Mouse (Mus musculus) left cerebral cortex, postnatal 4 days (tissue): ENCODE measurements around the gene Crk. TPM values are rescaled to one million over a fixed set of nuclear protein-coding genes. Genes with fewer than 3 reads are reported as not detected.
"Not testable (repeated sequence)": the region's sequence is repeated elsewhere in the genome, so short reads cannot be mapped to it uniquely, and the experiment has no call there.

ENCODE experiments used
- DNase-seq: peaks from one replicate; pipeline ENCODE4 v3.0.0-alpha.2; 2022
- intact Hi-C: fragments of 180-260 bp; cut with DNase I; formaldehyde crosslinking; loops from one replicate; pipeline ENCODE4 v1.15.1; 2025
- total RNA-seq, 2 experiments: library from RNA; stranded (reverse); gene quantifications; 2 replicates each; pipeline ENCODE4 v1.2.3; 2021

Crk gene
- total RNA-seq, 2 experiments from 2014 or later, result 118 to 119 TPM

DNA sequence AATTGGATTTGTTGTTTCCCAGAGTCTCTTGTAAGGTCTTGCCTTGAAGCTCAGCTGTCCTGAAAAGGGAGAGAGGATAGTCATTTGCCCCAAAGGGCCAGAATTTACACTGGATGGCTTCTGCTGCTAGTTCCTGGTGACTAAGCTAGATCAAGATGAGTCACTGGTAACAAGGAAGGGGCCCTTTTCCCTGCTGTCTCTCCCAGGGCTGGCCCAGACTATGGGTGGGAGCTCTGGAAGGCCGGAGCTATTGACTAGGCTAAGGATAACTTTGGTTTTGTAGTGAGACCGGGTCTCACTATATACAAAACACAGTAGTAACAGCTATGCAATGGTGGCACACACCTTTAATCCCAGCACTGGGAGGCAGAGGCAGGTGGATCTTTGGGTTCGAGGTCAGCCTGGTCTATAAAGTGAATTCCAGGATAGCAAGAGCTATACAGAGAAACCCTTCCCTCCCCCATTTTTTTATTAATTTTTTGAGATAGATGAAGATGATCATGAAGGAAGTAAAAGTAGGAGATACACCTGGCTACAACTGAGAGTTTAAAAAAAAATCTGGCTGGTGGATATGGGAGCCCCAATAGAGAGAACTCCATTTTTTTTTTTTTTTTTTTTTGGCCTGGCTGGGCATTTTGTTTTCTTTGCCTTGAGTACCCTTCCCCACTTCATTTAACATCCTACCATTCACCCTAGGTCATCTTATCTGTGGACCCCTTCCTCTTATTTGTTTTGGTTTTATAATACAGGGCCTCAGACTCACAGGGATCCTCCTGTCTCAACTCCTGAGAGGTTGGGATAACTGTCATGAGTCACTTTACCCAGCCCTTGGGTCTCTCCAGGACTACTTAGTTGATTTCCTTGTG is 945 bp upstream of the Crk start:
- intact Hi-C loops, result no loop called here
- no peak for DNase-seq

DNA sequence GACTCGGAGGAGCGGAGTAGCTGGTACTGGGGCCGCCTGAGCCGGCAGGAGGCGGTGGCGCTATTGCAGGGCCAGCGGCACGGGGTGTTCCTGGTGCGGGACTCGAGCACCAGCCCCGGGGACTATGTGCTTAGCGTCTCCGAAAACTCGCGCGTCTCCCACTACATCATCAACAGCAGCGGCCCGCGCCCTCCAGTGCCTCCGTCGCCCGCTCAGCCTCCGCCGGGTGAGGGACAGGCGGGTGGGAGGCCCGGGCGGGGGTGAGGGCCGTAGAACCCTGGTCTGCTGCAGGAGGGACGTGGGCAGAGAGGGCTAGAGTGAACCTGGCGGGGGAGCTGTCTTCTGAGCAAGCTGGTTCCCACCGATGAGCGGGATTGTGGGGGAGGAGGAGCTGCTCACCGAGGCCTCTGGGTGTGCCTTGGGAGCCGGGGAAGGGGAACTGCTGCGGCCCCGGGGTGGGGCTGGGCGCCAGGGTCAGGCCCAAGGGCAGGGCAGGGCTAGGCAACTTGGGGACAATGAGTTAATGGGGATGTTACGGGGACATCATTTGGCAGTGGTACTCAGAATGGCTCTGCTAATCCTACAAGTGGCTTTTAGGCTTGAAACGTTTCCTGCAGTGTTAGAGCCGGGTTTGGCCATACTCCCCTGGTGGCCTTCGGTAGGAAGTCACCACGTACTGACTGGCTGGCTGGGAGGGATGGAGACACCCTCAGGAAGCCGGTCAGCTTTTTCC is 546 bp downstream of the Crk start:
- intact Hi-C loops, result no loop called here
- peak; percentile 48 for DNase-seq

DNA sequence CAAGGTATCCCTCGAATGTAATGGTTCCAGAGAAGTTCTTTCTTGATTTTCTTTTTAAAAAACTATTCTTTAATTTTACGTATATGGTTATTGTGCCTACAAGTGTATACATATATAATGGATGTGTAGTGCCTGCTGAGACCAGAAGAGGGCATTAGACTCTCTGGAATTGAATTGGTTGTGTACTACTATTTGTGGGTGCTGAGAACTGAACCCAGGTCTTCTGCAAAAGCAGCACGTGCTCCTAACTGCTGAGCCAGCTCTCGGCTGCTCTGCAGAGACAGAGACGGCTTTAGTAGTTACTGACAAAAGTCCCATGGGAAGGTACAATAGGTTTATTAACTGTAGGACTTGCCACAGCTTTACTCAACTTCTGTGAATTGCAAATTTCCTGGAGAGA is 5.4 kb downstream of the Crk start:
- intact Hi-C loops, result no loop called here
- no peak for DNase-seq

DNA sequence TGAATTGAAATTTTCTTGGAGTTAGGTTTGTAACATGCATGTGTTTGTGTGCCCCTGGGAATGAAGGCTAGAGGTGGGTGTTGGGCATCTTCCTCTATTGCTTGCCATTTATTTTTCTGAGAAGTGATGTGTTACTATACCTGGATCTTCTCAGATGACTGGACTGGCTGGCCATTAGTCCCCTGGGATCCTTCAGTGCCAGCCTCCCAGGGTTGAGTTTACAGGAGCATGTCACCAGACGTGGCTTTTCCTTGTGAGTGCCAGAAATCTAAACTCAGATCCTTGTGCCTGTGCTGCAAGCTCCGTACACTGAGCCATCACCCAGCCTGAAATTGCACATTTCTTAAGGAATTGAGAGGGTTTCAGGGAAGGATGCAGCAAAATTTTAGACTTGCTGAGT is 5.9 kb downstream of the Crk start:
- intact Hi-C loops, result no loop called here
- DNase-seq, result no peak

DNA sequence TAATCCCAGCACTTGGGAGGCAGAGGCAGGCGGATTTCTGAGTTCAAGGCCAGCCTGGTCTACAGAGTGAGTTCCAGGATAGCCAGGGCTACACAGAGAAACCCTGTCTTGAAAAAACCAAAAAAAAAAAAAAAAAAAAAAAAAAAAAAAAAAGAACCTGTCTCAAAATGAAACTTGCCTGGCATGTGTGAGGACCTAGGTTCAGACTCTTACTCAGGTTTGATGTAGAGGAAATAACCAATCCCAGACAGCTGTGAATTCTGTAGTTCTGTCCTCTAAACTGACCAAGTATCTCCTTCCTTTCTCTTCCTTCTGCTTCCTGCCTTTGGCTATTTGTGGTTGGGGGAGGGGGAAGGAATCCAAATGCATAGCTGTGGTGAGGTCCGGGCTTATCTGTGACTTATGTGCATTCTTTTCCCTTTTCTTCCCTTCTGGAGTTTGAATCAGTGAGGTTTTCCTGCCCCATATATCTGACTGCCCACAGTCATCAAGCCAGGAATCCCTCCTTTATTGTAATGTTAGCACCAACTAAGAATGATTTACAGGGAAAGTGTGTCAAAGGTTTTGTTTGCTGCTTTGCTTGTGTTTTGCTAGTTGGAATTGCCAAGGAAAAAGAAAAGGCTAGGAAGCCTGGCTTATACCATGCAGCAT is 8.4 kb downstream of the Crk start:
- DNase-seq, result no peak
- intact Hi-C loops, result no loop called here

DNA sequence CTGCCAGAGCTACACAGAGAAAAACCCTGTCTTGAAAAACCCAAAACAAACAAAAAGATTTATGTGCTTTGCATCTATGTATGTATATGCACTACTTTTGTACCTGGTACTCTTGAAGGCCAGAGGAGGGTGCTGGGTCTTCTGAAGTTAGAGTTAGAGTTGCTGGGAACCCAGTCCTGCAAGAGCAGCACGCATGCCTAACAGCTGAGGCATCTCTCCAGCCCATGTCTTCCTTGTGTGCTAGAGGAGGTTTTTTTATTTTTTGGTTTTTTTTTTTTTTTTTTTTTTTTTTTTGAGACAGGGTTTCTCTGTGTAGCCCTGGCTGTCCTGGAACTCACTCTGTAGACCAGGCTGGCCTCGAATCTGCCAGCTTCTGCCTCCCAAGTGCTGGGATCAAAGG is 9.1 kb downstream of the Crk start:
- intact Hi-C loops, result no loop called here
- DNase-seq, result no peak

DNA sequence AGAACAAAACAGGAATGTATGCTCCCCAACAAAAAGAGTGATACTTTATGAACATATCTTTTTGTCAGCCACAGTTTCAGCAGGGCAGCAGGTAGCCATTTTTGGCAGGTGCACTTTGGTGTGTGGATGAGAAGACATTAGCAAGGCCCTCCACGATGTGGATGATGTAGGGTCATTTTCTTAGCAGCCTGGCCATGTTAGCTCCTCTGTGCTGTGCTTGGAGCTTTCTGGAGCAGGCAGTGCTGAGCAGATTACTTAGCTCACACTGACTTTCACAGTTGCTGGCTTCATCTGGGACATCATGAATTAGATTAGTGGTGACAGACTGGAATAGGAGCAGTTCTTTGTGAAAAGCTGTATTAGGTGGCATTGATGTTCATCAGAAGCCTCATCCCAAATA is 10.9 kb downstream of the Crk start:
- no peak for DNase-seq
- intact Hi-C loops, result no loop called here

DNA sequence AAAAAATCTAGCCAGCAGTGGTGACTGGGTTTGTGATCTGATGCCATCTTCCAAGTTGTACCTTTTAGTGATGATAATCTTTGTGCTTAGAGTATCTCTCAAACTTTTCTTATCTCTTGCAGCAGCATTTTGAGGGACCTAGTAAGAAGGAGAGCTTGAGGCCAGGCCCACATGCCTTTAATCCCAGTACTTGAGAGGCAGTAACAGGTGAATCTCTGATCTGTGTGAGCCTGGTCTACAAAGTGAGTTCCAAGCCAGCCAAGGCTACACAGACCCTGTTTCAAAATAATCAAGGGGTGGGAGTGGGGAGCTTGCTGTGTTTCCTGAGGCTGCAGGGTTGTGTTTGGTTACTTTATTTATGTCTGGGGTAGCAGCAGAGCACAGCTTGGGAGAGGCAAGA is 12.0 kb downstream of the Crk start:
- DNase-seq, result no peak
- intact Hi-C loops, result no loop called here

DNA sequence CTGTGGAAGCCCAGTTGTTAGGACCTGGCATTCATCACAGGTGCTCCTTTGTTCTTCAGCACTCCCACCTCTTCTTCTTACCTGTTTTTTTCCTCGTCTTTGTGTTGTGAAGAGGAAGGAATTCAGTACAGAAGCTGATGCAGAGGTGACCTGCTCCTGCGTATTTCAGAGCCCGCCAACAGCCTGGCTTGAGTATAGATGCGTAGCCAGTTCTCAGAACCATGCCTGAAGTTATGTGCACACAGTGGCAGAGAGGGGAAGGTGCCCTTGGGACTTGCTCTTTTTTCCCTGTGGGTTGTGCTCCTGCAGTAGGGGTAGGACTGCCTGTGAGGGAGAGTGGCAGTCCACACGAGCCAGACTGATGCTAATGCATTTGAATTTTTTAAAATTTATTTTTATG is 14.5 kb downstream of the Crk start:
- intact Hi-C loops, result no loop called here
- no peak for DNase-seq

DNA sequence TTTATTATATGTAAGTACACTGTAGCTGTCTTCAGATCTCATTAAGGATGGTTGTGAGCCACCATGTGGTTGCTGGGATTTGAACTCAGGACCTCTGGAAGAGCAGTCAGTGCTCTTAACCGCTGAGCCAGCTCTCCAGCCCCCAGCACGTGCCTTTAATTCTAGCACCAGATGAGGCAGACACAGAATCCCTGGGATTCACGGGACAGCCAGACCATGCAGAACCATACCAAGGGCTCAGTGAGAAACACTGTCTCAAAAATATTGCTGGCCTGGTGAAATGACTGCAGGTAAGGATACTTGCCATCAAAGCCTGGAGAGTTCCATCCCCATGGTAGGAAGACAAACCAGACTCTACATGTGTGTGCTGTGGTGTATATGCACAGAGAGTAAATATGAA is 18.4 kb downstream of the Crk start:
- DNase-seq, intact Hi-C loops: not testable (repeated sequence)

DNA sequence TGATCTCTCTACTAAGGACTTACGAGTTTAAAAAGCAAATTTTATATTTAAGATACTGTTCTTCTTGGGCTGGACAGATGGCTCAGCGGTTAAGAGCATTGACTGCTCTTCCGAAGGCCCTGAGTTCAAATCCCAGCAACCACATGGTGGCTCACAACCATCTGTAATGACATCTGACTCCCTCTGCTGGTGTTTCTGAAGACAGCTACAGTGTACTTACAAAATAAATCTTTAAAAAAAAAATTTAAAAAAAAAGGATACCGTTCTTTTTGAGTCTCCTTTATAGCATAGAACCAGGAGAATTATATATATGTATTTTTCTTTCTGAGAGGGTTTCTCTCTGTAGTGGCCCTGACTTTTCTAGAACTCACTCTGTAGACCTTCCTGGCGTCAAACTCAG is 21.5 kb downstream of the Crk start:
- no peak for DNase-seq
- intact Hi-C loops, result no loop called here

DNA sequence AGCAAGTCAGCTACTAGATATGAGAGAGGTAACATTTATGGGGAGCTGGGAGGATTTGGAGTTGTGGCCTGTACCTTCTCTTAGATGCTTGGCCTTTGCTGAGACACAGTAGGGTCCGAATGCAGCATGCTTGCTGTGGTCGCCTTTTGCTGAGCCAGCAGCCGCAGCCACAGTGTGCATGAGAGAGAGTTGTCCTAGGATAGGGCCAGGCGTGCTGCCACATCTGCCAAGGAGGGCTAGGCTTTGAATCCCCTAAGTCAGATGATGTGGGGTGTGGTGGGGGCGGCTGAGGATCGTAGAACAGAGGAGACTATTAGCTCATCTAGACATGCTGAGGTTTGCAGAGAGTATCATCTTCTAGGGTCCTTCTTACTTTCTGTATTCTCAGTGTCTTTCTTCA is 23.7 kb downstream of the Crk start:
- DNase-seq, result no peak
- intact Hi-C loops, result no loop called here

DNA sequence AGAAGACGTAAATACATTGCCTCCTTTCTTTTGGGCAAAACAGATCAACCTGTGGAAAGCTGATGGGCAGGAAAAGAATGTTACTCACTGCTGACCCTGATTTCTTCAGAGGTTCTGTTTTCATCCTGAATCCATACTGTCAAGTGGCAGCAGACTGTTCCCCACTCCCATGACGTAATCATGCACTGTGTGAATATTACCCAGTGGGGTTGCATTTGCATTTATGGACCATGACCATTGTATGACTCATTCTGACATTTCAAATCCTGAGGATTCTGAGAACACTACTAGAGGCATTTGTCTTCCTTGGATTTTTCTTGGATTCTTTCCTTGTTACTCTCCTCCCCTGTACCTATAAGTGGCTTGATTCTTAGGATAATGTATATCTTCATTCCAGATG is 24.7 kb downstream of the Crk start:
- intact Hi-C loops, result no loop called here

DNA sequence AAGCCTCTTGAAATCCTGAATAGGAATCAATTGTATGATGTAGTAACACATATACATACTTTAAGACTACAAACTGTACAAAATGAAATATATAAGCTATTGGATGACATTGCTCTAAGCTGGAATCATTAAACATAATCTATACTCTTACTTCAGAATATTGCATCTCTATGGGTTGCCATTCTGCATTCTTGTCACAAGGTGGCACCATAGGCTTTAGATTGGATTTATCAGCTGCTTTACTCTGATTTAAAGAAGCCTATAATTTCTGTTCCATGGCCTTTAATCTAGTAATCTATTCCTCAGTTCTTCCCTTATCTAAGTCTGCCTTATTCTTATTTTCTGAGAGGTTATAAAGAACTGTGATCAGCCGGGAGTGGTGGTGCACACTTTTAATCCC is 34.9 kb downstream of the Crk start:
- DNase-seq, result no peak
- intact Hi-C loops, result no loop called here

More for the DNA sequence above, 24.7 kb downstream of the Crk start:
- DNase-seq, result no peak

DNA sequence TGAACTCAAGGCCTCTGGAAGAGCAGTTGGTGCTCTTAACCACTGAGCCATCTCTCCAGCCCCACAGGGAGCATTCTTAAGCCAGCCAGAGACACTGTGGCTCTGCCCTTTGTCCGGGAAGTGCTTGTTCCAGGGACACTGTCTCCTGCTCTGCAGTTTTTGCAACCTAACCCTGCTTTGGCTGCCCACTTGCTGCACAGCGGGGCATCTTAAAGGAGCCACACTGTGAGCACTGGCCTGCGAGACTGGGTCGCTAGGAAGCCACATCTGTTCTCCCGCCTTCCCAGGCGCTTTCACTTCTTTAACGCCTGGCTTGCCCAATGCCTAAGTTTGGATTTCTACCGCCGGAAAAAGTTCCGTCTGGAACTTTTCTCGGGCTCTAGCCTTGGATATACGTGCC is 36.5 kb downstream of the Crk start:
- DNase-seq, result peak; percentile 12
- intact Hi-C loops, result no loop called here

DNA sequence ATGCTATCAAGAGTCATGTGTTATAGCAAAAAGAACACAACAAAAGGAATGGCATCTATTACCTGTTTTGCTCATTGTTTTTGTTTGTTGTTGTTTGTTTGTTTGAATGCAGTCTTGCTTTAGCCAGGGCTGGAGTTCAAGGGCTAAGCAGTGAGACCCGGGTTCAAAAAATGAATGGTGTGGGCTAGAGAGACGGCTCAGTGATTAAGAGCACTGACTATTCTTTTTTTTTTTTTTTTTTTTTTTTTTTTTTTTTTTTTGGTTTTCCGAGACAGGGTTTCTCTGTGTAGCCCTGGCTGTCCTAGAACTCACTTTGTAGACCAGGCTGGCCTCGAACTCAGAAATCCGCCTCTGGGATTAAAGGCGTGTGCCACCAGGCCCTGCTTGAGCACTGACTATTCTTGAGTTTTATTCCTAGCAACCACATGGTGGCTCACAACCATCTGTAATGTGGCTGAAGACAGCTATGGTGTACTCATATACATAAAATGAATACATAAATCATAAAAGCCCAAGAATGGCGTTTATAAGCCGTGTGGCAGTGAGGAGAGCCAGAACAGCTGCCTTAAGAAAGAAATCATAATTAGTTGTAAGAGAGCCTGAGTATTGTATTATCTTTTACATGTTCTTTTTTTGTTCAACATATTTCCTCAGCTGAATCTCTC is 37.7 kb downstream of the Crk start:
- no peak for DNase-seq
- intact Hi-C loops, result no loop called here

DNA sequence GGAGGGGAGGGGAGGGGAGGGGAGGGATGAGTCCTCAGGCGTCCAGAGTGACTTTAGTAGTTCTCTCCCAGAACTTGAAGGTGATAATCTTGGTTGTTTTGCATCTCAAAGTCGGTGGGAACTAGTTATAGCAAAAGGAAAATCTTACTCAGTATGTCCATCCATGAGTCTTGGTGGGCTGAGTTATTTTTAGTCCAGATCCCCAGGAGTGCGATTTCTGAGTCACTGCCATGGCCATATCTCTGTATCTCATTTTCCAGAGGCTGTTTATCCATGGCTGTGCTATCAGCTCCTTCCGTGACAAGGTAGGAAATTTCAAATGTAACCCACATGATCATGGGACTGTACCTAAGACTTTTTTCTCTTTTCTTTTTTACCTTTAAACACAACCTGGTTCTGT is 43.3 kb downstream of the Crk start:
- intact Hi-C loops, result no loop called here

DNA sequence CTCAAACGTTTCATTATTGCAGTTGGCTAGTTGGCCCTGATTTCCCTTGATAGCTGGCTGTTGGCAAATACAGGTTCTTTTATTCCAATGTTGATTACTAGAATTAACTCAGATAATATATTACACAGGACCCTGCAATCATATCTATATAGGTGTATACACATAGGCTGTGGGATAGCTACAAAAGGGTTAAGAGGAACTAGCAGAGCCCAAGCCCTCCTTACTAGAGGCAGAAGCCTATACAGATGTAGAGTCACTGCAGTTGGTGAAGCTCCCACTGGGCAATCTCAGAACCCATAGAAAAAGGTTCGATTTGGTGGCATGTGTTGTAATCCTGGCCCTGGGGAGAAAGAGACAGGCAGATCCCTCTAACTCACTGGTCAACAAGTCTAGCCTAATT is 48.1 kb downstream of the Crk start:
- intact Hi-C loops, result no loop called here
- DNase-seq, result no peak

More for the DNA sequence above, 43.3 kb downstream of the Crk start:
- no peak for DNase-seq

DNA sequence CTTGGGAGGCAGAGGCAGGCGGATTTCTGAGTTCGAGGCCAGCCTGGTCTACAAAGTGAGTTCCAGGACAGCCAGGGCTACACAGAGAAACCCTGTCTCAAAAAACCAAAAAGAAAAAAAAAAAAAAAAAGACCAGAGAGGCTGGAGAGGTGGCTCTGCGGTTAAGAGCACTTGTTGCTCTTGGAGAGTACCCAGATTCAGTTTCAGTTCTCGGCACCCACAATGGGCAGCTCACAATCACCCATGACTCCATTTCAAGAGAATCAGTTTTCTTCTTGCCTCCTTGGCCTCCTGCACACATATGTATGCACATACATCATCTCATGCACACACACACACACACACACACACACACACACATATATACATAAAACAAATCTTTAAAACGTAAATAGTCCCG is 48.6 kb downstream of the Crk start:
- intact Hi-C loops, DNase-seq: not testable (repeated sequence)

DNA sequence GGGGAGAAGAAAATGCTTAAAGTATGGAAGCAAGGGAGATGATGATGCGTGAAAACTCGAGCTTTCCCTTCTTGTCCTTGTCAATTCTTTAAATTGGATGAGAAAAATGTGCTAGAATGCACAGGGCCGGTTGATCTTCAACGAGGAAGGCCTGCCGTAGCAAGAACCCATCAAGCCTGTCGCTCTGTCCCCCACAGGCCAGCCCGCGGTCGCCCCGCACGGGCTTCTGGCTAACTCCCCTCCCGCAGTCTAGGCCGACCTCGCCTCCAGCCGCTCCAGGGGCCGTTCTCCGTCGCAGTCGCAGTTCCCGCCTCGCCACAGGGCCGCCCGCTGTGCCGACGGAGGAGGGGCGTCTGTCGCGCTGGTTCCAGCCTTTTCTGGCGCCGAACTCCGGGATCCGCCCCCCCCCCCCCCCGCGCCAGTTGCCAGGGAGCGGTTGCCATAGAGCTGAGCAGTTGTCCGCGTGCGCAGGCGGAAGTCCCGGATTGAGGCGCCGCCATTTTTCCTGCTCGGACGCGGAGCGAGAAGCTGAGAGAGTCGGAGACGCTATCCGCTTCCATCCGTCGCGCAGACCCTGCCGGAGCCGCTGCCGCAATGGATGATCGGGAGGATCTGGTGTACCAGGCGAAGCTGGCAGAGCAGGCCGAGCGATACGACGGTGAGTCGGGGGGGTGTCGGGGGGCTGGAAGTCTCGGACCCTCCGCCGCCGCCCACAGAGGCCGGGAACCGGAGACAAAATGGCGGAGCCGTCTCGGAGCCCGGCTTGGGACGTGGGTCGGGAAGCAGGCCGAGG is 53.6 kb downstream of the Crk start, which contains the start of gene Ywhae:
TSS of gene Ywhae (plus strand) at position 436 of the 793 bp plus-strand sequence.
- DNase-seq, result peak; percentile 92
- intact Hi-C loops, result no loop called here
